Mouse (Mus musculus) gastrocnemius, adult 2 months (tissue): ENCODE data around the gene Mylk. TPM values are rescaled to one million over a fixed set of nuclear protein-coding genes. Genes with fewer than 3 reads are reported as not detected.
A peak's percentile ranks its signal among the peaks of the same experiment; 100 is the strongest.

Experiments
- DNase-seq: peaks from one replicate; pipeline ENCODE4 v3.0.0; 2022
- H3K27ac ChIP-seq: fragments of 200-600 bp; 2 replicates; pipeline ENCODE4 v1.8.1; 2022; ENCODE audit warnings: mild to moderate bottlenecking
- H3K4me3 ChIP-seq: fragments of 200-600 bp; 2 replicates; pipeline ENCODE4 v1.8.1; 2022; ENCODE audit warnings: mild to moderate bottlenecking, moderate library complexity
- CTCF ChIP-seq: fragments of 200-600 bp; IDR thresholded peaks from 2 replicates; pipeline ENCODE4 v1.8.1; 2022; ENCODE audit warnings: antibody characterized with exemption, mild to moderate bottlenecking, moderate library complexity
- intact Hi-C: fragments of 180-260 bp; cut with DNase I; formaldehyde crosslinking; loops from one replicate; pipeline ENCODE4 v1.15.1; 2025
- total RNA-seq, 2 experiments: library from RNA; stranded (reverse); gene quantifications; 2 replicates each; pipeline ENCODE4 v1.2.3; 2021

Gene Mylk
- total RNA-seq, 2 experiments from 2014 or later: 22.7 to 29.5 TPM

DNA sequence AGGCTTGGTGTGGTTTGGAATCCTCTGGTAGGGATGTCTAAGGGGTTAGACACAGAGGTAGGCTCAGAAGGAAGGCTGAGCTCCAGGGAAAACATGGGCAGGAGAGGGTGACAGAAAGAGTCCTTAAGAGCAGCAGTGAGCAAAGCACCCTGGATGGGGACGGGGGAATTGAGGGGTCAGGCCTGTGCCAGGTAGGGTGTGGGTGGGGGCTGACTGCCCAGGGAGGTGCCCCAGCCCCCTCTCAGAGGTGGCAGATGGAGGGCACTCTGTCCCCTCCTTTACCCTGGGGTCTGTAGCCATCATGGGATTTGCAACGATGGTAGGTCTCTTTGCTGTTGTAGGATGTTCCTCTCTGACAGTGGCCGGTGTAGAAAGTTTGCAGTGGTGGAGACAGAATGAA, 201.3 kb downstream of the Mylk start:
- no peak overlapping the region for H3K4me3 ChIP-seq
- H3K27ac ChIP-seq: peak overlapping the region; percentile 20; the same call in 1 of the 2 replicates
- DNase-seq: no peak
- no peak for TF ChIP-seq CTCF
- intact Hi-C loops: no loop called here

DNA sequence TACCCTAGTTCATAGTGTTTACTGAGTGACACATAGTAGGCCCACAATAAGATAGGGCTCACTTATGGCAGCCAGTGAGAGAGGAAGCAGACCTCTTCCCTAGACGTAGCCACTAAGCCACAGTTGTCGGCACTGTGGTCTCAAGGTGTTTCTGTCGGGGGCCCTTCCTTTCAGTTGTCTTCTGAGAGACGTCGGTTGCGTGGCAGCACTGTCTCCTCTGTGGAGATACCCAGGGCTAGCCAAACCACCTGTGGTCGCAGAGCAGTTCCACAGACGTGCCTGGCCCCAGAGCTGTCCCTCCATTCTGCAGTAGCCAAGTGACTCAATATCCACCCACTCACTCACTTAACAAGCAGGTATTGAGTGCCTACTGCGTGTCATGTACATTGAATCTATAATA, 205.9 kb downstream of the Mylk start:
- DNase-seq: no peak
- H3K4me3 ChIP-seq: no peak overlapping the region
- no peak for TF ChIP-seq CTCF
- 0 out of 2 replicates have a peak overlapping the region, but pooled peaks have one; percentile 20 for H3K27ac ChIP-seq
- intact Hi-C loops: no loop called here

DNA sequence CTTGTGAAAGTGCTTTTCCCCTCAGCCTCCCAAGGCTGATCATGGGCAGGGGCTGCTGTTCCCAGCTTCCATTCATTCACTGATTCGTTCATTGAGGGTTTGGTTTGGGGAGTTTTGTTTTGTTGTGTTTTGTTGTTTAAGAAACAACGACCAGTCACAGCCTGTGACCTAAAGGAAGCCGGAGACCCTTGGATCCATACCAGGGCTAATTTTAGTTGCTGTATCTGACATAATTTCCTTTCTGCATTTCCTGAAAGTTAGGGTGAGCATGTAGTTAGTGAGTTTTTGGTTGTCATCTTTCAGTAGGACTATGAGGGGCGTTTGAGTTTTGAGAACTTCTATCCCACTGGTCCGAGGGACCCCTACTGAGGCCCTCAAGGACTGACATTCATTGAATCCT, 207.2 kb downstream of the Mylk start:
- TF ChIP-seq CTCF: no peak
- H3K4me3 ChIP-seq: peak overlapping the region; percentile 15; the same call in 1 of the 2 replicates
- H3K27ac ChIP-seq: peak overlapping the region; percentile 74
- intact Hi-C loops: no loop called here
- no peak for DNase-seq

DNA sequence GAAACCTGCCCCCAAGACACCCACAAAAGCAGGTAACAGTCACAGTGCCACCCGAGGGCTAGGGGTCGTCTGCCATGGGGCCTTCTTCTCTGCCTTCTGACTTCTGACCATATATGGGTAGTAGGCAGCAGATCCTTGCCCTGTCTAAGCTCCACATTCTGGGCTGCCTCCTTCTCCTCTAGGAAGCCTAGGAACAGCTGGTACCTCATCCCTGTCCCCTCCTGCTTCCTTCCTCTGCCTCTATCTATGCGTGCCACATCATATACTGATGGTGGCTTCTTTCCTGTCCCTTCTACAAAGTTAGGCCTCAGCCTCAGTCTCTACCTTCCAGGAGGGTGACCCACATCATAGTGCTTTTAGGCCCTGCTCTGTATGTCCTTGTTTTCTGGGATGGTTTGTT, 207.8 kb downstream of the Mylk start:
- peak overlapping the region; percentile 15 for H3K4me3 ChIP-seq
- intact Hi-C loops: no loop called here
- TF ChIP-seq CTCF: no peak

DNA sequence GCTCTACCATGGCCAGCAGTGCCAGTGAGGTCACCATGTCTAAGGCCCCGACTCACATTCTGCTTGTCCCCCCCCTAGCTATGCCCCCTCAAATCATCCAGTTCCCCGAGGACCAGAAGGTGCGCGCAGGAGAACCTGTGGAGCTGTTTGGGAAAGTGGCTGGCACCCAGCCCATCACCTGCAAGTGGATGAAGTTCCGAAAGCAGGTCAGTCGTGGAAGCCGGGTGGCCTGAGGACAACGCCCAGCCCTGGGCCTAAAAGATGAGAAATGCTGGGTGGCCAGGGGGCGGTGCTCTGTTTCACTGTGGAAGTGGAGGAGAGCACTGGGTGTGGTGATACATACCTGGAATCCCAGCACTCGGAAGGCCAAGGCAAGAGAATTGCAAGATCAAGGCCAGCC, 208.5 kb downstream of the Mylk start:
- Histone ChIP-seq H3K27ac (peak overlapping the region; percentile 74), H3K4me3 (no peak overlapping the region)
- DNase-seq: no peak
- intact Hi-C loops: no loop called here
- TF ChIP-seq CTCF: no peak

More for the DNA sequence above, 207.8 kb downstream of the Mylk start:
- peak overlapping the region; percentile 74 for H3K27ac ChIP-seq
- DNase-seq: no peak

DNA sequence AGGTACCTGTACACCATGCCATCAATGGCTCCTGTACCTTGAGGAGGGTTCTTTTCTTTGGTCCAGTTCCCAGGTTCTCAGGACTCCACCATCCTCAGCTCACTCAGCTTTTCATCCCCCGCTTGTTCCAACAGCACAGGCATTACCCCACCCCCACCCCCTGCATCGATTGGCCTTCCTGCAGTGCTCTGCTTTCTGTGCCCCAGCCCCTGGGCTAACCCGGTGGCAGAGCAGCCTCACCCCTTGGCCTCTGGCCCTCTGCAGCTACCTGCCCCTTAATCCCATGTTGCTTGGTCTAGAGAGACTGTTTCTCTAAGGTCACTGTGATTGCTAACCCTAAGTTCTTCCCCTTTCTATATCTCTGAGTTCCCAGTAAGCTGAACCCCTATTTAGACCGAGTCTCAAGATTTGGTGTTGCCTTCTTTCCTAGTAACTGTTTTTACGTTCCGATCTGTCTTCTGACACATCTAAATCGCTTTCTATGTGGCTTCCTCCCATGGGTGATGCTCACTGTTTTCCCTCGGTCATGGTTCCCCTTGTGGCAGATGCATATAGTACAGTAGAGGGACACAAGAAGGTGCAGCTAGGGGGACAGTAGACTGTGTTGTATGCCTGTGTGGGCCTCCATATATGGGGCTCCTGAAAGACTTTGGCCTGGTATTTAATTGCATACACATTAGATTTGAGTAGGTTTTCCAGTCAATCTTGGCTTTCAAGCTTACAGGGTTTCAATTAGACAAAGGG, 212.6 kb downstream of the Mylk start:
- H3K27ac ChIP-seq: peak overlapping the region; percentile 76
- DNase-seq: no peak
- TF ChIP-seq CTCF: peak; percentile 31; the same call in 1 of the 2 replicates
- H3K4me3 ChIP-seq: no peak overlapping the region
- intact Hi-C loops: loop anchor here (2.0 kb wide), 1 partner anchor 37 kb away; no protein-coding TSS in a partner anchor

DNA sequence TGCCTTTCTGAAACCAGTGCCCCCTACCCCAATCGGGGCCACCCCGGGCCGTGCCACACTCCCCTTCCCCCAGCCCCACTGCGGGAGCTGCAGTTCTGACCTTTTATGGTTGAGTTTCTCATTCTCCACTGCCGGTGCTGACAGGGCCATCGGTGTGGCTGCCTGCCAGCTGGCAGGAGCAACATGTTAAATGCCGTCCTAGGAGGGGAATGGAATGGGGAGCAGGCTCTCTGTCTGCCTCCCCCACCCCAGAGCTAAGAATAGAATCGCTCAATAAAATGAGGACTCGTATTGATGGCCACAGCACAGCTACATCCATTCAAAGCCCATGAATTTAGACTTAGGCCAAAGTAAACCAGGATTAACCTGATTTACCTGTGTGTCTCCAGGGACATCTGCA, 213.7 kb downstream of the Mylk start:
- Histone ChIP-seq H3K27ac (peak overlapping the region; percentile 76), H3K4me3 (no peak overlapping the region)
- intact Hi-C loops: loop anchor here (2.0 kb wide), 1 partner anchor 38 kb away; no protein-coding TSS in a partner anchor
- no peak for TF ChIP-seq CTCF
- DNase-seq: peak; percentile 80

DNA sequence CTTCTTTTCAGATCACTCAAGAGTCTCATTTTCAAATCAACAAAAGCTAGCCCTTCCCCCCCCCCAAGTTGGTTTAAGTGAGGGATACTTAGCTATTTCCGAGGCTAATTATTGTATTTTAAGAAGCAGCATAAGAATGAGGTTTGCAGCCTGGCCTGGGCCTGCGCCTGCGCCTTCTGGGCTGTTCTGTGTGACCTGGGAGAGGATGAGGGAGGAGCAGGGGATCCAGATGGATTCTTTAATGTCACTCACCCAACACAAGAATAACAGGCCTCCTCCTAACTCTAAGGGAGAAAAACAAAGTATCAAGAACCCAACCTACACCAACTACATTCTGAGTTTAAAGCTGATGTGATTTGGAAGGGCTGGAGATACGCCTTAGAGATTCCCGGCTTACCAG, 214.3 kb downstream of the Mylk start:
- DNase-seq: no peak
- intact Hi-C loops: loop anchor here (2.0 kb wide), 1 partner anchor 38 kb away; no protein-coding TSS in a partner anchor
- TF ChIP-seq CTCF: no peak
- Histone ChIP-seq H3K27ac (peak overlapping the region; percentile 76), H3K4me3 (no peak overlapping the region)

DNA sequence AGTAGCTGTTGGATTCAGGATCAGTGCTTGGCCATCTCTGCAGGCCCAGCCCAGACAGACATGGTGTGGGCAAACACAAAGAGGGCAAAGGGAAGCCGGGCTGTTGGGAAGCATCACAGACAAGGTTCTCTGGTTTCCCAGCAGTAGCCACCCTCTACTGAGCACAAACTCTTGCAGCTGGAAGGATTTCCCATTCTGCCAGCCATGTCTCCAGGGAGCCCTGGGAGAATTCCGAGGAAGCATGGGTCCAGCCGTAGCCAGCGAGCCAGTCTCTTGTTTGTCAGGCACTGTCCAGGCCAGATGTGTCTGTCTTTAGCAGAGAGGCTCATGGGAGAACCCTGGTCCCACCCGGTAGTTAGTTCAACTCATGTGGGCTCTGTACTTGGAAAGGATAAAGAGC, 215.2 kb downstream of the Mylk start:
- TF ChIP-seq CTCF: no peak
- DNase-seq: peak; percentile 54
- Histone ChIP-seq H3K27ac (peak overlapping the region; percentile 76), H3K4me3 (no peak overlapping the region)
- intact Hi-C loops: loop anchor here (10.0 kb wide), 2 partner anchors 215 to 295 kb away; partner anchors contain the start of gene Mylk

DNA sequence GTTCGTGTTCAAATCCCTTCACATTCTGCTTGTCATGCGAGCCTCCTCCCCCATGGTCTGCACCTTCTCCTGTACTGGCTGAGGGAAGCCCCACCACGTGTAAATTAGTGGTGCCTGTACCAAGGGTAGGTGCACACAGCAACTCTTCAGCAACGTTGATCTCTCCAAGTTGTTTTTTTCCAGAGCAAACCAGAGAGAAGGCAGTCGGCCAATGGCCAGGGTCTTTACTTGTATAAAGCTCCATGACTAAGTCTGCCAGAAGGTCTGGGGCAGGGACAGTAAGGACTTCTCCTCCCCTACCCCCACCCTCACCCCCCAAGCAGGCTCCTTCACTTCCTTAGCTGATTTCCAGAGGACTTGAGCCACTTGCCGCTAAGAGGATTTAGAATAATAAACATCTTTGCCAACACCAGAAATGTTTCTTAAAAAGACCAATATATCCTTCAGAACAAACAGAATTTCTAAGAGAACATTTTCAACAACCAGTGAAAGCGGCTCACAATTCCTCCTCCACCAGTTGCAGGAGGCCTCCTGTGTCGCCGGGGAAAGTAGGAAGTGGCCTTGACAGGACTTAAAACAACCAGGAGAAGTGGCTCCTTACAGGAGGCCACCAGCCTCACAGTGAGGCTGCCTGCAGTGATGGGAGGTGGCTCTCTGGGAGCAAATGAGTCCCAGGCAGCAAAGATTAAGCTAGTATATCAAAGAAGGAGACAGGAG, 216.0 kb downstream of the Mylk start:
- DNase-seq: no peak
- no peak overlapping the region for H3K4me3 ChIP-seq
- TF ChIP-seq CTCF: no peak
- intact Hi-C loops: loop anchor here (10.0 kb wide), 2 partner anchors 216 to 296 kb away; partner anchors contain the start of gene Mylk
- peak overlapping the region; percentile 76 for H3K27ac ChIP-seq

DNA sequence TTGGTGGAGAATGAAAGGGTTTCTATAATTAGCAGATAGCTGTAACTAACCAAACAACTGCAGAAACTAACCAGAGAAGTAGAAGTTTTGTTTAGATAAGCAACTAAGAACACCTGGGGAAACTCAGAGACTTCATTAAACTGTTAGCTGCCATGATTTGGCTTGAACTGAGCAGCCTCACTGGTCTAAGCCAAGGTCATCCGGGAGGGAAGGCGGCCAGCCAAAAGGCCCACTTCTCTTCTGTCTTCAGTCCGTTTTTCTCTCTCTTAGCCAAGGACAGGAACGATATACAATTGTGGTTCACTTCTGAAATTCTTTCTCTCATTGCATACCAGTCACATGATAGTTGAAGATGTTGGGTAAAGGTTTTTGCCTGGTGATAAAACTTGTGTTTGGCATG, 217.3 kb downstream of the Mylk start:
- H3K27ac ChIP-seq: peak overlapping the region; percentile 16; the same call in 1 of the 2 replicates
- no peak for DNase-seq
- intact Hi-C loops: loop anchor here (10.0 kb wide), 2 partner anchors 218 to 298 kb away; partner anchors contain the start of gene Mylk
- TF ChIP-seq CTCF: no peak
- no peak overlapping the region for H3K4me3 ChIP-seq

DNA sequence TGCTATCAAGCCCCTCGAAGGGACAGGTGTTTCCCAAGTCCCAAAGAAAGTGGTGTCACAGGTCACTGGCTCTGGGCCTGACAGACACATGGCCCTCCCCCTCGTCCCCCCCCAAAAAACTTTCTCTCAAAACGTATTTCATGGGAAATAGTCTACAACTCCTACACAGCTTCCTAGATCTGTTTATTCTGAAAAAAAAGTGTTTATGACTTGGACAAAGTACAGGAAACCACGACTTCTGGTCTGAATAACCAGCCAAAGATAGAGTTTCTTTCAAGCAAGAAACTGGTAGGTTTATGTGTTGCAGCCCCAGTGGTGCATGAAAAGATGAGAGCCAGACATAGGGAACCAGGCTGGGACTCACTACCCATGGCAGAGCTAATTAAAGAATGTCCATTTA, 218.0 kb downstream of the Mylk start:
- TF ChIP-seq CTCF: no peak
- H3K4me3 ChIP-seq: no peak overlapping the region
- no peak for DNase-seq
- H3K27ac ChIP-seq: peak overlapping the region; percentile 16
- intact Hi-C loops: loop anchor here (10.0 kb wide), 2 partner anchors 218 to 298 kb away; partner anchors contain the start of gene Mylk

DNA sequence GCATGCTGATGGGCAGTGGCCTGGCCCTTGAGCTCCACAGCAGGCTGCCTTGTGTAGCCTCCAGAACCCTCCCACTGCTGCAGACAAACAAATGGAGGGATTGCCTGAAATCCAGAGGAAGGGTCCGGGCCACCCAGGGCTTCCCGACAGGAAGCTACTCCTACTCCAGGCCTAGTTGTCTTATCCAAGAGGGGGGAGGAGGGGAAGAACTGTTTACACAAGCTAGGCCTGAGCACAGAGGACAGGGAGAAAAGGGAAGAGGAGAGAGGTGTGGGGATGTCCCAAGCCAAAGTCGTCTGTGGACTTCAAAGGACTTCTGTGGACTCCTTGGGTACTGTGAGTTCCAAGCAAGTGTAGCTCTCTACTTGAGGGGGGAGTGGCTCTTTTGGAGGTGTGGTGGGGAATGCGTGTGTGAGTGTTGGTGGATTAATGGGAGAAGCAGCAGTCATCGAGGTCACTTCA, 221.6 kb downstream of the Mylk start:
- no peak for DNase-seq
- H3K4me3 ChIP-seq: no peak overlapping the region
- peak overlapping the region; percentile 72 for H3K27ac ChIP-seq
- no peak for TF ChIP-seq CTCF
- intact Hi-C loops: loop anchor here (1.0 to 10.0 kb wide), 4 partner anchors 45 to 302 kb away; partner anchors contain the start of gene Mylk
